Mouse (Mus musculus) large intestine, adult 2 months (tissue): Measurements from ENCODE around the gene Wbp1l. TPM values are rescaled to one million over a fixed set of nuclear protein-coding genes. Genes with fewer than 3 reads are reported as not detected.

Experiments
- DNase-seq: peaks from one replicate; pipeline ENCODE4 v3.0.0-alpha.2; 2012; ENCODE audit warnings: low read depth, low spot score
- WGBS: fragments of 180-500 bp; shearing (Covaris S2); methylation state at CpG from one replicate; pipeline ENCODE4 v1.1.7; 2018; 5-methylcytosine and 5-hydroxymethylcytosine counted together
- polyA plus RNA-seq: library from polyadenylated mRNA; depleted of rRNA; stranded (reverse); fragments of >200 nt; gene quantifications from 2 replicates; pipeline ENCODE4 v1.2.3, GENCODE M21; 2012; rRNA removed

The Wbp1l gene
- polyA plus RNA-seq, 1 experiment: 35.5 TPM

DNA sequence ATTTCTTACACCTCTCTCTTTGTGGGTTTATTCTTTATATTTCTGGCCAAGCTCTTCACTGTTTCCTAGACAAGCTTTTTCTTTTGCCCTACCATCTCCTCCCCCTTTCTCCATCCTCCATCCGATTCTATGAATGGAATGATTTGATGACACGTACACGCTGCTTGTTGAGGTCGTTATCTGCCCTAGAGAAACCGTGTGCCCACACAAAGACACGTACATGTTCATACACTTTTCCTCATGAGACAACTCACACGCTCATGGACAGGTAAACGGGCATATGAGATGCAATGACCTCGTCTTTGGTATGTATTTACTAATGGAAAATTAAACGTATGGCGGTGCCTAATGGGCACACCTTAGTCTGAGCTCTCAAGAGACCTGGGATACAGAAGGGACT, 91.5 kb downstream of the Wbp1l start:
- 70% methylated on average over 11 of the region's 11 CpGs for WGBS

DNA sequence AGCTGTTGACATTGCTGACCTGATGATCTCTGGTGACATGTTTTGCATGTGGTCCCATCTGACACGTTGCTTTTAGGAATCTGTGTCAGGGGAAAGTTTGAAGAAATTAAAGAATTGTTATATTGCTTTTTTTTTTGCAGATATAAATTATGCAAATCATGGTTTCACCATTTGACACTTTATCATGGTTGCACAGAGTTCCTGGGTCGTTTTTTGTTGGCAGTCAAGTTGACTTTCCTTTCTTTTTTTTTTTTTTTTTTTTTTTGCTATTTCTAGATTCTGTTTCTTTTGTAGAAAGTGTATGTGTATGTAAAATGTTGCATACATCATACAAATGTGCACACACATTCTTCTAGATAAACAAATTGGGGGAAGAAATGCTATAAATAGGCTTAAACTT, 92.2 kb downstream of the Wbp1l start:
- DNase-seq: no peak
- 44% methylated on average over 2 of the region's 2 CpGs for WGBS

More for the DNA sequence above, 91.5 kb downstream of the Wbp1l start:
- DNase-seq: no peak

DNA sequence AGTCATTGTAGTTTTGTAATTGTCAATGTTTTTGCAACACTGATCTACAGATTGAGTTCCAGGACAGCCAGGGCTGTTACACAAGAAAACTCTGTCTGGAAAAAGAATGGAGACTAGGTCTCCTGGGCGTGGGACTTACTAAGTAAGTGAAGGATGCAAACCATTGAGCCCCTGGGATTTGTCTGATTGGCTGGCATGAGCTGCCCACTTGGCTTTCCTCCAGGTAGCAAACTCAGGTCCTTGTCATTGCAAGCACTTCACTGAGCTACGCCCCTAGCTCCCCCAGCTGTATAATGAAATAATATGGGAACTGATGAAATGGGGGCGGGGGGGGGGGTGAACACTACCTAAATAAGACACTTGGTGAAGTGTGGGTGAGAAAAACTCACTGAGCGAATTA, 94.3 kb downstream of the Wbp1l start:
- 88% methylated on average over 4 of the region's 4 CpGs for WGBS

DNA sequence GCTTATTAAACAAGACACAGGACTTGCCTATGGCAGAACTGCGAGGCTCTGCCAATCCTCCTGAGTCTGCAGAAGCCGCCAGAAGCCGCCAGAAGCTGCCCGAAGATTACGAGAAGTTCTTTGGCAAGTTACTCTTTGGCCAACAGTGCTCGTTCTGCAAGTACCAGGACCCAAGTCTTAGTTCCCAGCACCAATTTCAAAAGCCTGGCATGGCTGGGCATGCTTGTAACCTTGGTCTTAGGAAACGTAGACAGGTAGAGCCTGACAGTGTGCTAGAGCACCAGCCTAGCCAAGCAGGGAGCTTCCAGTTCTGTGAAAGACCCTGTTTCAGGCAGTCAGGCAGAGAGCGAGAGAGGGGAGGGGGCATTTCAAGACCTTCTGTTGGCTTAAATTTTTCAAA, 97.6 kb downstream of the Wbp1l start:
- DNase-seq: no peak
- WGBS: 95% methylated on average over 8 of the region's 8 CpGs

More for the DNA sequence above, 94.3 kb downstream of the Wbp1l start:
- DNase-seq: no peak

DNA sequence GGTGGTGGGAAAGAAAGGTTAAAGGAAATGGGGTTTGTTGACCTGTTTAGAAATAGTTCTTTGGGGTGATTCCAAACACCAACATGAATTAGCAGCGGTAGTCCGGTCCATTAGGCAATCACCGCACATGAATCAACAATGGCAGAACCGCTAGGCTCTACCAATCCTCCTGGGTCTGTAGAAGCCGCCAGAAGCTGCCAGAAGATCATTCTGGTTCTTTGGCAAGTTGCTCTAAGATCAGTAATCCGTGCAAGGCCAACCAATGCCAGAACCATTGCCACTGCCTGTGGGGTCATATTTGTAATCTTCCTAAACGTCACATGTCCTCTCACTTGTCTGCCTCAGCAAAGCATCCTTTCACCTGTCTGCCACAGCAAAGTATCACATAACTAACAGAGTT, 98.1 kb downstream of the Wbp1l start:
- 95% methylated on average over 7 of the region's 7 CpGs for WGBS
- no peak for DNase-seq

DNA sequence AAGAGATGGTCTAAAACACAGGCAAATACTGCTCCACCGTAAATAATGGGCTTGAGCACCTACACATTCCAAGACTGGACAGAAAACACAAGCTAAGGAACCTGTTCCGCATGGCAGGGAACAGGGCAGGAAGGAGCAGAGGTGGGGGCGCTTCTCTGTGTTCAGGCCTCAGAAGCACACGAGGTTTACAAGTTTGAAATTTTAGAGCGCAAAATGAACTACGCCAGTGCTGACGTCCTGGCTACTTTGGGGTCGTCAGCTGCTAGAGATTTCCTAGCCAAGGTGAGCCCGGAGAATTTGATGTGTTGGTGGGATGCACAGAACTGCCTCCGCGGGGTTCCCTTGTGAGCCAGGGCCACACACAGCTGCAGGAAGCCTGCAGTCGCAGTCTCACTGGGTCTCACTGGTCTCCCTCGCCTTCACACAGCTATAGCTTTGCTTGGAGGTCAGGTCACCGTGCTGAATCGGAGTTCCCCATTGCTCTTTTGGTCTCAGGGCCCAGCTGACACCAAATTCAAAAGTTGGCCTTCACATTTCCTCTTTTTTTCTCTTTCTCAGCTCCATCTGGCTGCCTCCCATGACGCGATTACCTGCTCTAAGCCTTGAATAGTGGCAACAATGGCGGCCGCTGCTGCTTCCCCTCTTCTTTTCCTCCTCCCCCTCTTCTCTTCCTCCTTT, 99.1 kb downstream of the Wbp1l start:
- no peak for DNase-seq
- WGBS: 72% methylated on average over 19 of the region's 19 CpGs

DNA sequence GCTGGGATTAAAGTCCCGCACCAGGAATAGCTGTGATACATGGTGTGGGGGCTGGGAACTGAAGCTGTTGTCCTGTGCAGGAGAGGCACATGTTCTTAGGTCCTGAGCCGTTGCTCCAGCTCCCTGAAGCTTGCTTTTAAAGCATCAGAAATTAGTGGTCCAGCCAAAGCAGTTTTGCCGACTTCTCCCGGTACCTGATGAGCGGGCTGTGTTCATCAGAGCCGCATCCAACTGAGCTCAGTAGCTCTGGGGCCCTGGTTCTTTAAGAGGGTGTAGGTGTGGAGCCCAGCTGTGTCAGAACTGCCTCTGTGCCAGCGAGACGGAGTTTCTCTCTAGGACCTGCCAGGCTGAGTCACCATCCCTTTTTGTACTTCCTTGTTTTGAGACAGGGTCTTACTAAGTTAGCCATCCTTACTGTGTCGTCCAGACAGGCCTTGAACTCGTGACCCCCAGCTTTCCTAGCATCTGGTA, 100.2 kb downstream of the Wbp1l start:
- WGBS: 49% methylated on average over 10 of the region's 10 CpGs
- no peak for DNase-seq

DNA sequence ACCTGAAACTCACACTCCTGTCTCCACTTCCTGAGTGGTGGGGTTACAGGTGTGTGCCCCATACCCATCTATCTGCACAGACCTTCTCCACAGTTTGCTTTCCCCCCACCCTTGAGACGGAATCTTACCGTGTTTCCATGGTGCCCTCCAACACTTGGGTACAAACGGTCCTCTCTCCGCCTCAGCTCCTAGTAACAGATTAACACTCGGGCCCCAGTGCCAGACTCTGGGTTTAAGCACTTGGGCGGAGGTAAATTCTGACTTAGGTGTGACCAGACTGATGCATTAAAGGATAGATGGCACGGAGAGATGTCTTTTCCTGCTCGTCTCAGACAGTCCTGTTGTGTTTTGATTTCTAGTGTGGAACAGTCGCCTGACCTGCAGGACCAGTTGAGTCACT, 102.3 kb downstream of the Wbp1l start:
- DNase-seq: no peak
- 55% methylated on average over 9 of the region's 9 CpGs for WGBS

DNA sequence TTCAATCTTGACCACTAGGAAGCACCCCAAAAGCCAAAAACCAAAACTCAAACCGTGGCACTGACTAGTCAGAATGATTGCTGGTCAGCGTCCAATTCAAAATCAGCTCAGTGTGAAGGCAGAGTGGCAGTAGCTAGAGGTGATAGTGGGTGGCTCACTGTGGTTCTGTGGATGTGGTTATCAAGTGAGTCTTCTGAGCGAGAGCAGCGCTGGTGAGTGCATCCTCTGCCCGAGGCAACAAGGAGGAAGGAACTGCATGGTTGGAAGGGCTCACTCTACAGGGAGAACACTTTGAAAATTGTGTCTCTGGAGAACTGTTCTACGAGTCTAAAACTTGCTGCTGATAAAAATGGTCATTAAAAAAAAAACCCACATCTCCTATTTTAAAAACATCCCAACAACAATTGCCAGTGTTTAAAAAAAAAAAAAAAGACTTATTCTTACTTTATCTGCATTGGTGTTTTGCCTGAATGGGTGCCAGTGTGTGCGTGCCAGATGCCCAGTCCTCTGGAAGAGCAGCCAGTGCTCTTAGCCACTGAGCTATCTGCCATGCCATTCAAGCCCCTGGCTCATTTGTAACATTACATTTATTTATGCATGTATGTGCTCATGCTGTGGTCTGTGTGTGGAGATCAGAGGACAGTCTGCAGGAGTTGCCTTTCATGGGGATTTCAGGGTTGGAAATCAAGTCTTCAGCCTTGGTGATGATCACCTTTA, 107.1 kb downstream of the Wbp1l start:
- WGBS: 79% methylated on average over 7 of the region's 7 CpGs
- DNase-seq: no peak

DNA sequence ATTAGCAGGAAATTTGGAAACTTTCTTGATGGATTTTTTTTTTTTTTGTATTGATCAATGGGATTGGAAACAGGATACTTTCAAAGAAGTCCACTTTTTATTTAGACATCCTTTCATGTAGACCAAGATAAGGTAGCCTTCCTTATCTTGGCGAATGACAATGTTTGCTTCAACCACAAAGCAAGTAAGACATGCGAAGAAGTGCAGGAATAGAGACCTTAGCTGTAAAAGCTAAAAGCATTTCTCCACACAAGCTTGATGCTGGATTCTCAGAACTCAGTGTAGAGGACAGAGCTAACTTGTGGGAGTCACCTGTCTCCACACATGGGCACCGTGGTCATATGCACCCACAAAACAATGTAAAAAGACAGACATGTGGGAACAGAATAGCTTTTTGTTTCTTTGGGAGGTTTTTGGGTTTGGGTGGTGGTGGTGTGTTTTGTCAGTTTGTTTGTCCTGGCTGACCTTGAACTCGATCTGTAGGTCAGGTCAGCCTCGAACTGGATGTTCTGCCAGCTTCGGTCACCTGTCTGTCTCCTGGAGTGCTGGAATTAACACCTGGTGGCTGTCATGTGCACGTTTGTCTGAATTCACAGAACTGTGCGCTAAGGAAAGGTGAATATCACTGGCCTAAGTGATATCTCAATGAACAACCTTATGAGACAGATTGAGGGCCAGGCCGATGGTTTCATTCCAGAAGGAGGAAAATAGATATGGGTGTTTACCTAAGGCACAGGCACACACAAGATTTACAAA, 107.8 kb downstream of the Wbp1l start:
- WGBS: 44% methylated on average over 9 of the region's 9 CpGs
- no peak for DNase-seq

Other genes with a start within 250 kb of the Wbp1l start
- gene 2310034G01Rik, start 248.8 kb upstream of the Wbp1l start, polyA plus RNA-seq: 2.4 and 4.9 TPM in 2 replicates
- gene Actr1a, start 203.3 kb upstream of the Wbp1l start, polyA plus RNA-seq: 105 and 119 TPM in 2 replicates
- gene Sufu, start 202.2 kb upstream of the Wbp1l start, polyA plus RNA-seq: 6.6 and 8.1 TPM in 2 replicates
- 16.4 and 19.7 TPM in 2 replicates for gene Trim8, start 97.4 kb upstream of the Wbp1l start, polyA plus RNA-seq
- 5.6 and 7.6 TPM in 2 replicates for gene Arl3, start 25.9 kb upstream of the Wbp1l start, polyA plus RNA-seq
- 1.7 and 1.8 TPM in 2 replicates for gene Sfxn2, start 25.7 kb upstream of the Wbp1l start, polyA plus RNA-seq
- 0.25 and 0.82 TPM in 2 replicates for gene Cyp17a1, start 74.1 kb downstream of the Wbp1l start, polyA plus RNA-seq
- 3.5 and 5.0 TPM in 2 replicates for gene Borcs7, start 90.8 kb downstream of the Wbp1l start, polyA plus RNA-seq
- gene As3mt, start 108.4 kb downstream of the Wbp1l start, polyA plus RNA-seq: 19.9 and 25.9 TPM in 2 replicates
- gene Cnnm2, start 162.5 kb downstream of the Wbp1l start, polyA plus RNA-seq: 3.3 and 5.6 TPM in 2 replicates